Mouse (Mus musculus): ENCODE measurements at regions not wholly inside any gene's neighbourhood (a gene's known extent, or its start where the extent isn't known, plus 50 kb on each side); places are given as distances from the start of the nearest gene placed in this dataset.
"Not testable (repeated sequence)": the region's sequence is repeated elsewhere in the genome, so short reads cannot be mapped to it uniquely, and the experiment has no call there.

- DNase-seq, result no peak
These were observed 68.6 kb downstream of the Tomm20 start for GRCm38 (mm10) chr8:126877039-126877365.

- no peak for DNase-seq
These were observed 69.2 kb downstream of the Tomm20 start for GRCm38 (mm10) chr8:126876300-126877038.

- no peak for DNase-seq
These were observed 70.0 kb downstream of the Tomm20 start for GRCm38 (mm10) chr8:126875491-126876155.

- DNase-seq, result no peak
These were observed 70.8 kb downstream of the Tomm20 start for GRCm38 (mm10) chr8:126874846-126875245.

- DNase-seq, result no peak
These were observed 71.4 kb downstream of the Tomm20 start for GRCm38 (mm10) chr8:126874126-126874730.

GRCm38 (mm10) chr8:126873306-126873705 is 72.3 kb downstream of the Tomm20 start:
- no peak for DNase-seq

- no peak for DNase-seq
These were observed 73.1 kb downstream of the Tomm20 start for GRCm38 (mm10) chr8:126872574-126872973.

- no peak for DNase-seq
These were observed 73.5 kb downstream of the Tomm20 start for GRCm38 (mm10) chr8:126872133-126872532.

GRCm38 (mm10) chr8:126869464-126869850 is 76.2 kb downstream of the Tomm20 start:
- no peak for DNase-seq

GRCm38 (mm10) chr8:126868831-126869463 is 76.7 kb downstream of the Tomm20 start:
- DNase-seq, result no peak

- DNase-seq, result no peak
These were observed 78.3 kb downstream of the Tomm20 start for GRCm38 (mm10) chr8:126867121-126867988.

GRCm38 (mm10) chr8:126864314-126864948 is 81.2 kb downstream of the Tomm20 start:
- DNase-seq, result no peak

- DNase-seq, result not testable (repeated sequence)
These were observed 82.0 kb downstream of the Tomm20 start for GRCm38 (mm10) chr8:126863661-126864060.

- no peak for DNase-seq
These were observed 83.9 kb downstream of the Tomm20 start for GRCm38 (mm10) chr8:126861754-126862153.

GRCm38 (mm10) chr8:126860630-126861029 is 85.0 kb downstream of the Tomm20 start:
- DNase-seq, result no peak

GRCm38 (mm10) chr8:126859706-126860424 is 85.8 kb downstream of the Tomm20 start:
- DNase-seq, result no peak

- DNase-seq, result no peak
These were observed 88.1 kb downstream of the Tomm20 start for GRCm38 (mm10) chr8:126857307-126858203.

- DNase-seq, result no peak
These were observed 89.7 kb downstream of the Tomm20 start for GRCm38 (mm10) chr8:126855914-126856313.

- DNase-seq, result no peak
These were observed 90.5 kb downstream of the Tomm20 start for GRCm38 (mm10) chr8:126855056-126855609.

All from retina, postnatal 1 day (tissue).